Mouse (Mus musculus) ES-Bruce4 (cell line): Measurements from ENCODE around the gene Polr1d. TPM values are rescaled to one million over a fixed set of nuclear protein-coding genes. Genes with fewer than 3 reads are reported as not detected.
A peak's percentile ranks its signal among the peaks of the same experiment; 100 is the strongest.

Experiments used
- H3K27ac ChIP-seq: 2 replicates; pipeline ENCODE4 v1.5.1; 2012; ENCODE audit warnings: low read length, inconsistent platforms; ENCODE audit not compliant: insufficient read depth
- H3K27me3 ChIP-seq: 2 replicates; pipeline ENCODE4 v1.6.1; 2012; ENCODE audit warnings: mild to moderate bottlenecking, low read length, inconsistent platforms; ENCODE audit not compliant: control insufficient read depth, poor library complexity, insufficient read depth, severe bottlenecking
- H3K36me3 ChIP-seq: 2 replicates; pipeline ENCODE4 v1.6.1; 2012; ENCODE audit warnings: inconsistent platforms, mild to moderate bottlenecking, low read length, moderate library complexity; ENCODE audit not compliant: control insufficient read depth, poor library complexity, insufficient read depth, severe bottlenecking
- H3K4me1 ChIP-seq: one replicate; pipeline ENCODE4 v1.8.1; 2011; ENCODE audit warnings: low read length; ENCODE audit not compliant: control insufficient read depth, insufficient read depth
- H3K4me3 ChIP-seq: 2 replicates; pipeline ENCODE4 v1.5.1; 2011; ENCODE audit warnings: low read depth, mild to moderate bottlenecking, low read length
- H3K9ac ChIP-seq: 2 replicates; pipeline ENCODE4 v1.6.1; 2012; ENCODE audit warnings: low read depth, mild to moderate bottlenecking, inconsistent platforms; ENCODE audit not compliant: poor library complexity, severe bottlenecking
- H3K9me3 ChIP-seq: replicated peaks from 2 replicates; pipeline ENCODE4 v1.6.1; 2012; ENCODE audit warnings: mild to moderate bottlenecking, low read length, inconsistent platforms; ENCODE audit not compliant: control insufficient read depth, poor library complexity, insufficient read depth, severe bottlenecking
- CTCF ChIP-seq: IDR thresholded peaks from one replicate; pipeline ENCODE4 v1.8.1; 2011; ENCODE audit warnings: low read depth, low read length
- EP300 ChIP-seq: IDR thresholded peaks from 2 replicates; pipeline ENCODE4 v1.6.1; 2011; ENCODE audit warnings: low read depth, low read length; ENCODE audit not compliant: insufficient read depth
- POLR2A ChIP-seq: IDR thresholded peaks from one replicate; pipeline ENCODE4 v1.8.1; 2011; ENCODE audit warnings: low read length; ENCODE audit not compliant: insufficient read depth
- polyA plus RNA-seq: library from polyadenylated mRNA; stranded (reverse); fragments of >200 nt; gene quantifications from 2 replicates; pipeline ENCODE4 v1.2.4, GENCODE M21; 2011; ENCODE audit warnings: low read depth; ENCODE audit not compliant: missing spikeins, insufficient read depth, insufficient read length

Gene Polr1d
- polyA plus RNA-seq, 1 experiment, result 149 TPM

DNA sequence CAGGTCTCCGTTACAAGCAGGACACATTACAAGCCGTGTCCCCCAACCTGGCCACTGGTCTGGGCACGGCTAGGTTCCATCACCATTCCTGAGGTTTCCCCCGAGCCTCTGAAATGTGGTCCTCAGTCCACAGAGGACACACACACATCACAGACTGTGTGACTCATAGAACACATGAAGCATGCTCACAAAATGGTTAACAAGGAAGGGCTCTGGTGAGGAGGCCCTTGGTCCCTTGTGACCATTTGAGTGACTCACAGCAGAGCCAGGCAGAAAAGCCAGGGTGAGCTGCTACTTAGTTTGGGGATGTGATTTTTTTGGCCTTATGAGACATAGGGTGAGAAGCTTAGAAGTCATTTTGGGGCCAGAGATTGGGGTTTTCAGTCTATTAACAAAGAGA is 55.1 kb downstream of the Polr1d start:
- no peaks in the 10 kb centered on the region; the same call in 1 of the 2 replicates for H3K9me3 ChIP-seq
- TF ChIP-seq CTCF, result no peak
- H3K27ac ChIP-seq, result no peak overlapping the region
- no peak overlapping the region for H3K4me3 ChIP-seq
- H3K9ac ChIP-seq, result no peak overlapping the region
- no peaks in the 10 kb centered on the region for H3K36me3 ChIP-seq
- peaks cover 2% of the 10 kb centered on the region for H3K4me1 ChIP-seq
- no peaks in the 10 kb centered on the region for H3K27me3 ChIP-seq

DNA sequence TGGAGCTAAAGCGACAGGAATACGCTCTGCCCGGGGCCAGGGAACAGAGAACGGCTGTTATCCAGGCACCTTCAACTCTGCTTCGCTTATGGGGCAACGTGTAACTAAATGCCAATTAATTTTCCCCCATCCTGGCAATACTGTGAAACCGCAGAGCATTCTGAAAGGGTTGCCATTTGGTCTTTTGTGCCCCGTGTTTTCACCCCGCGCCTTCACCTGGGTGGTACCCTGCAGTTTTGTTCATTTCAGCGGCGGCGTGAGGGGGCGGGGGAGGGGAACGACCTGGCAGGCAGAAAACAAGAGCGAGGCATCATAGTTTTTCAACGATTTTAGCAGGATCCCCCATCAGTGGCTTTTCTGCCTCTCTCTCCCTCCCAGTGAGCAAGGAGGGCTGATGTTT is 56.8 kb downstream of the Polr1d start:
- peak overlapping the region; percentile 31 for H3K4me3 ChIP-seq
- H3K9me3 ChIP-seq, result no peaks in the 10 kb centered on the region
- TF ChIP-seq POLR2A, result no peak
- no peak for TF ChIP-seq CTCF
- TF ChIP-seq EP300, result no peak
- no peaks in the 10 kb centered on the region for H3K36me3 ChIP-seq
- peaks cover 2% of the 10 kb centered on the region for H3K4me1 ChIP-seq
- peak overlapping the region; percentile 16; the same call in 1 of the 2 replicates for H3K9ac ChIP-seq
- no peaks in the 10 kb centered on the region for H3K27me3 ChIP-seq
- no peak overlapping the region for H3K27ac ChIP-seq

DNA sequence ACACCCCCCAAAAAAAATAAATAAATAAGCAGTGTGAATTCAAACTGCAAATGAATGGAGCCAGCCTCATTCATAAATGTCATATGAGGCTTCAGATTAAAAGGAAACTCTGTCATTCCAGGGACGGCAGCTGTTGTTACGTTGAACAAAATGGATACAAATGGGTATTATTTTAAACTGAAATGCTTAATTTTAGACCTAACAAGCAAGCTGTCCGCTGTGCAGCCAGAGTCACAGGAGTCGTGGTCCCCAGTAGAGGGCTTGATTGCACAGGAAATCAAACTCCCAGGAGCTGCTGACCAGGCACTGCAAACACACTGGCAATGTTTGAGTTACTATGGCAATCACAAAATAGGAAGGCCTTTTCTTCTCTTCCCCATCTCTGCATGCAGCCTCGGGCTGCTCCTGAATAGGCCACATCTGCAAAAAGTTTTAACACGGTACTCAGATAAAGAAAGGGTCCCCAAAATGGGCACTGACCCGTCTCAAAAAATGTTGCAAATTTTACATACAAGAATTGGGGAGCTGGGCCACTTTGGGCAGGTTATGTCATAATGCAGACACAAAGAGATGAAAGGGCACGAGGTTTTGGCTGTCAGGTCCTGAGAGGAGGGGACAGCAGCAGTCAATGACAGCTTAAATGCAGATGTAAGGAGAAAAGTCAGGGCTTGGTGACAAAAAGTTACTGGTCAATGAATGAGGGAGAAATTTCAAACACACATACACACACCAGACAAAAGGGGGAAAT is 57.7 kb downstream of the Polr1d start:
- H3K27me3 ChIP-seq, result no peaks in the 10 kb centered on the region
- TF ChIP-seq CTCF (no peak), EP300 (no peak), POLR2A (no peak)

DNA sequence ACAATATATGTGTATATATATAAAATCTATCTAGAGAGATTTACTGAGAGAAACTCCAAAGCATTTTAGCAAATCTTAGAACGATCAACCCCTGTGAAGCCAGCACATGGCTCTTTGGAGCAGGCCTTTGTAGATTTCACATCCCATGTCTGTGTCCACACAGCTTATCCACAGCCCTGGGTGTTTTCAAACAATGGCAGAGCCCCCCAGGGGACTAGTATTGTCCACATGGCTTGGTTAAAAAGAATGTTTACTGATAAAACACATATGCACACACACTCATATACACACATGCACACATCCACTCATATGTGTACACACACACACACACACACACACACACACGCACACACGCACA is 58.2 kb downstream of the Polr1d start:
- Histone ChIP-seq H3K9ac (no peak overlapping the region), H3K36me3 (no peaks in the 10 kb centered on the region), H3K27ac (no peak overlapping the region), H3K4me3 (no peak overlapping the region), H3K9me3 (no peaks in the 10 kb centered on the region), H3K27me3 (no peaks in the 10 kb centered on the region), H3K4me1 (peaks cover 4% of the 10 kb centered on the region)
- no peak for TF ChIP-seq POLR2A
- TF ChIP-seq EP300, result no peak
- no peak for TF ChIP-seq CTCF

More for the DNA sequence above, 57.7 kb downstream of the Polr1d start:
- no peaks in the 10 kb centered on the region for H3K36me3 ChIP-seq
- no peak overlapping the region for H3K9ac ChIP-seq
- no peaks in the 10 kb centered on the region for H3K9me3 ChIP-seq
- no peak overlapping the region for H3K4me3 ChIP-seq
- peaks cover 4% of the 10 kb centered on the region for H3K4me1 ChIP-seq
- H3K27ac ChIP-seq, result no peak overlapping the region

DNA sequence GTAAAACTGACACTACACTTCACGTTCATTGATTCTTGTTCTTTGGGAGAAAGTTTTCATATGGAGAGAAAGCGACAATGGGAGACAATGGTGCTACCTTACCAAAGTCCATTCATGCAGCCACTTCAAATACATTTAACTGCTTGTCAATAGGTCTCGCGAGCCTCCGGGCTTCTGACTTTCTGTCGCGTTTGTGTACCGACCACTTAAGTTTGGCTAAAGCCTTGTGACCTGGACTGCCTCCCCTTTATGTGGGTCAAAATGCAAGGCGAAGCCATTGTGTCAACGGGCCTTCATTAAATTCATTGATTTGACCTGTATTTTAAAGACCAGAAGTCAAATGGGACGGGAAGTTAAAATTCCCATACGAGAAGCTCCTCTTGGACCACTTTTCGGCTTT is 59.1 kb downstream of the Polr1d start:
- Histone ChIP-seq H3K4me1 (peaks cover 4% of the 10 kb centered on the region), H3K9me3 (no peaks in the 10 kb centered on the region), H3K4me3 (no peak overlapping the region), H3K9ac (no peak overlapping the region), H3K36me3 (no peaks in the 10 kb centered on the region), H3K27ac (no peak overlapping the region), H3K27me3 (no peaks in the 10 kb centered on the region)
- TF ChIP-seq CTCF (no peak), EP300 (no peak), POLR2A (no peak)

DNA sequence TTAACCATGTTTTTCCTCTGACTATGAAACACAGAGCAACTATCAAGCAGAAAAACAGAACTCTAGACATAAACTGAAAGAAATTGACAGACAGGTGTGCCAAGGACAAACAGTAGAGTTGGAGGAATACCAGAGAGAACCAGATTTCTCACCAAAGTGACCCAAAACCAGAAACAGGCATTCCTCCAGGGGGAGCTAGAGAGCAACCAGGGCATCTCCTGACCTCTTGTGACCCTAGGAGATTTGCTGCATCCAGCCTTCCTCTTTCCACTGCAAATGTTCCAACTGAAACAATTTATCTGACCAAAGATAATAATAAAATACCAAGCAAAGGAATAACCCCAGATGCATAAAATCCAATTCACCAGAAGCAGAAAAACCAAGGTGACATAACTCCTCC is 70.5 kb downstream of the Polr1d start:
- H3K36me3 ChIP-seq, result no peaks in the 10 kb centered on the region
- no peak for TF ChIP-seq CTCF
- no peak for TF ChIP-seq EP300
- no peak for TF ChIP-seq POLR2A
- H3K4me1 ChIP-seq, result no peaks in the 10 kb centered on the region
- H3K9me3 ChIP-seq, result peaks cover 2% of the 10 kb centered on the region
- H3K27ac ChIP-seq, result no peak overlapping the region
- no peak overlapping the region for H3K4me3 ChIP-seq
- H3K27me3 ChIP-seq, result no peaks in the 10 kb centered on the region
- no peak overlapping the region for H3K9ac ChIP-seq
